Mouse (Mus musculus) midbrain, embryonic 16.5 days (tissue): Measurements from ENCODE around the gene Phospho1. TPM values are rescaled to one million over a fixed set of nuclear protein-coding genes. Genes with fewer than 3 reads are reported as not detected.

Experiments
- ATAC-seq: fragments of 200-750 bp; cut with Nextera tagmentation; 2 replicates; pipeline ENCODE4 v1.8.0; 2017; ENCODE audit warnings: moderate TSS enrichment
- H3K27ac ChIP-seq: fragments of 300-500 bp; sonication (generic); 2 replicates; pipeline ENCODE4 v1.5.1; 2014; ENCODE audit warnings: mild to moderate bottlenecking, low read length, mixed read lengths
- H3K27me3 ChIP-seq: fragments of 300-500 bp; sonication (generic); 2 replicates; pipeline ENCODE4 v1.6.1; 2014; ENCODE audit warnings: low read depth, low read length, mixed read lengths; ENCODE audit not compliant: control insufficient read depth, insufficient read depth
- H3K36me3 ChIP-seq: fragments of 300-500 bp; sonication (generic); 2 replicates; pipeline ENCODE4 v1.6.1; 2014; ENCODE audit warnings: mild to moderate bottlenecking, low read length, moderate library complexity, mixed read lengths; ENCODE audit not compliant: control insufficient read depth, insufficient read depth
- H3K4me1 ChIP-seq: fragments of 300-500 bp; sonication (generic); 2 replicates; pipeline ENCODE4 v1.6.1; 2014; ENCODE audit warnings: mild to moderate bottlenecking, low read length, mixed read lengths; ENCODE audit not compliant: control insufficient read depth, insufficient read depth
- H3K4me2 ChIP-seq: fragments of 300-500 bp; sonication (generic); 2 replicates; pipeline ENCODE4 v1.6.1; 2014; ENCODE audit warnings: mild to moderate bottlenecking, low read length, mixed read lengths
- H3K4me3 ChIP-seq: fragments of 300-500 bp; sonication (generic); 2 replicates; pipeline ENCODE4 v1.5.1; 2014; ENCODE audit warnings: low read depth, mild to moderate bottlenecking, low read length, moderate library complexity, mixed read lengths
- H3K9ac ChIP-seq: fragments of 300-500 bp; sonication (generic); 2 replicates; pipeline ENCODE4 v1.6.1; 2014; ENCODE audit warnings: low read depth, low read length, mixed read lengths
- H3K9me3 ChIP-seq: fragments of 300-500 bp; sonication (generic); replicated peaks from 2 replicates; pipeline ENCODE4 v1.6.1; 2014; ENCODE audit warnings: mild to moderate bottlenecking, low read length, mixed read lengths; ENCODE audit not compliant: control insufficient read depth, poor library complexity, severe bottlenecking
- WGBS: fragments of 180-500 bp; shearing (Covaris S2); extraction: QIAGEN DNeasy Blood & Tissue Kit; methylation state at CpG from one replicate; pipeline ENCODE4 v1.1.7; 2014; 5-methylcytosine and 5-hydroxymethylcytosine counted together
- polyA plus RNA-seq: library from polyadenylated mRNA; unstranded; fragments of >200 nt; fragmentation: Nextera tagmentation; extraction: Ambion mirVana; gene quantifications from 2 replicates; pipeline ENCODE4 v1.2.1, GENCODE M21; 2015

Phospho1 gene
- polyA plus RNA-seq, 1 experiment from 2014 or later = 0.43 TPM

GRCm38 (mm10) chr11:95842074-95842681 lies 17.9 kb downstream of the Phospho1 start, which contains the start of gene Abi3:
Abi3 (minus strand) TSS chr11:95842476.
- 10% methylated on average over 11 of the region's 11 CpGs for WGBS
- H3K9ac ChIP-seq = no peak within 1 kb of the TSS
- no peaks in the 10 kb centered on the region for H3K4me1 ChIP-seq
- H3K36me3 ChIP-seq = no peaks in the 10 kb centered on the region
- H3K4me2 ChIP-seq = no peak within 1 kb of the TSS
- no peak within 1 kb of the TSS for H3K27ac ChIP-seq
- no peaks in the 10 kb centered on the region for H3K27me3 ChIP-seq
- H3K9me3 ChIP-seq = no peaks in the 10 kb centered on the region
- no peak for ATAC-seq
- H3K4me3 ChIP-seq = no peak within 1 kb of the TSS

- H3K36me3 ChIP-seq = no peaks in the 10 kb centered on the region
- H3K4me1 ChIP-seq = no peaks in the 10 kb centered on the region
- no peak overlapping the region for H3K4me2 ChIP-seq
- WGBS = 78% methylated on average over 5 of the region's 5 CpGs
- H3K27ac ChIP-seq = no peak overlapping the region
- H3K4me3 ChIP-seq = no peak overlapping the region
- H3K27me3 ChIP-seq = no peaks in the 10 kb centered on the region
- no peaks in the 10 kb centered on the region for H3K9me3 ChIP-seq
- no peak overlapping the region for H3K9ac ChIP-seq
- no peak for ATAC-seq
These were observed 18.7 kb downstream of the Phospho1 start for GRCm38 (mm10) chr11:95842953-95843352.

GRCm38 (mm10) chr11:95843421-95843950 lies 19.2 kb downstream of the Phospho1 start:
- H3K4me3 ChIP-seq = no peak overlapping the region
- H3K4me1 ChIP-seq = no peaks in the 10 kb centered on the region
- no peaks in the 10 kb centered on the region for H3K9me3 ChIP-seq
- H3K27ac ChIP-seq = no peak overlapping the region
- H3K27me3 ChIP-seq = no peaks in the 10 kb centered on the region
- H3K36me3 ChIP-seq = no peaks in the 10 kb centered on the region
- H3K4me2 ChIP-seq = no peak overlapping the region
- WGBS = 62% methylated on average over 6 of the region's 6 CpGs
- no peak overlapping the region for H3K9ac ChIP-seq
- ATAC-seq = no peak

GRCm38 (mm10) chr11:95844935-95845334 lies 20.6 kb downstream of the Phospho1 start:
- Histone ChIP-seq H3K4me3 (no peak overlapping the region), H3K9me3 (no peaks in the 10 kb centered on the region), H3K27me3 (no peaks in the 10 kb centered on the region), H3K27ac (no peak overlapping the region), H3K4me1 (no peaks in the 10 kb centered on the region), H3K36me3 (no peaks in the 10 kb centered on the region), H3K9ac (no peak overlapping the region), H3K4me2 (no peak overlapping the region)
- no peak for ATAC-seq
- whole genome bisulfite sequencing = 70% methylated on average over 4 of the region's 4 CpGs

GRCm38 (mm10) chr11:95850898-95851297 lies 26.6 kb downstream of the Phospho1 start:
- 71% methylated on average over 2 of the region's 2 CpGs for WGBS
- H3K4me3 ChIP-seq = no peak overlapping the region
- H3K9me3 ChIP-seq = no peaks in the 10 kb centered on the region
- no peak for ATAC-seq
- no peak overlapping the region for H3K4me2 ChIP-seq
- H3K4me1 ChIP-seq = no peaks in the 10 kb centered on the region
- no peak overlapping the region for H3K27ac ChIP-seq
- no peak overlapping the region for H3K9ac ChIP-seq
- no peaks in the 10 kb centered on the region; the same call in 1 of the 2 replicates for H3K27me3 ChIP-seq
- no peaks in the 10 kb centered on the region for H3K36me3 ChIP-seq

- H3K27ac ChIP-seq = no peak overlapping the region
- 67% methylated on average over 5 of the region's 5 CpGs for WGBS
- peaks cover 8% of the 10 kb centered on the region for H3K4me1 ChIP-seq
- ATAC-seq = no peak
- no peaks in the 10 kb centered on the region; the same call in 1 of the 2 replicates for H3K27me3 ChIP-seq
- H3K4me3 ChIP-seq = no peak overlapping the region
- H3K4me2 ChIP-seq = no peak overlapping the region
- no peaks in the 10 kb centered on the region for H3K9me3 ChIP-seq
- H3K36me3 ChIP-seq = no peaks in the 10 kb centered on the region
- no peak overlapping the region for H3K9ac ChIP-seq
These were observed 29.4 kb downstream of the Phospho1 start for GRCm38 (mm10) chr11:95853684-95854083.

- Histone ChIP-seq H3K27ac (no peak overlapping the region; the same call in 1 of the 2 replicates), H3K4me2 (peak overlapping the region; percentile 85), H3K9me3 (no peaks in the 10 kb centered on the region), H3K4me1 (peaks cover 15% of the 10 kb centered on the region), H3K9ac (no peak overlapping the region), H3K4me3 (no peak overlapping the region), H3K27me3 (no peaks in the 10 kb centered on the region), H3K36me3 (no peaks in the 10 kb centered on the region)
- no peak for ATAC-seq
- 72% methylated on average over 4 of the region's 4 CpGs for WGBS
These were observed 33.0 kb downstream of the Phospho1 start for GRCm38 (mm10) chr11:95857306-95857705.

GRCm38 (mm10) chr11:95857716-95858527 lies 33.6 kb downstream of the Phospho1 start:
- 15% methylated on average over 21 of the region's 21 CpGs for WGBS
- peak; percentile 16; the same call in 1 of the 2 replicates for ATAC-seq
- H3K27me3 ChIP-seq = no peaks in the 10 kb centered on the region

More at GRCm38 (mm10) chr11:95857716-95858527, 33.6 kb downstream of the Phospho1 start:
- Histone ChIP-seq H3K9ac (peak overlapping the region; percentile 66), H3K4me2 (peak overlapping the region; percentile 85), H3K36me3 (no peaks in the 10 kb centered on the region), H3K9me3 (no peaks in the 10 kb centered on the region), H3K4me1 (peaks cover 15% of the 10 kb centered on the region), H3K27ac (peak overlapping the region; percentile 80), H3K4me3 (peak overlapping the region; percentile 83)
